Mouse (Mus musculus) kidney, adult 2 months (tissue): Measurements from ENCODE around the gene Pcare. TPM values are rescaled to one million over a fixed set of nuclear protein-coding genes. Genes with fewer than 3 reads are reported as not detected.

ENCODE experiments used
- DNase-seq: peaks from one replicate; pipeline ENCODE4 v3.0.0; 2021
- H3K27ac ChIP-seq: fragments of 200-500 bp; 2 replicates; pipeline ENCODE4 v1.5.1; 2012; ENCODE audit warnings: low read depth, low read length, control low read depth, inconsistent platforms; ENCODE audit not compliant: insufficient read depth
- H3K27me3 ChIP-seq: fragments of 200-500 bp; replicated peaks from 2 replicates; pipeline ENCODE4 v1.6.1; 2012; ENCODE audit warnings: mild to moderate bottlenecking, moderate library complexity, low read length, inconsistent platforms; ENCODE audit not compliant: control insufficient read depth, insufficient read depth
- H3K36me3 ChIP-seq: fragments of 200-500 bp; 2 replicates; pipeline ENCODE4 v1.6.1; 2012; ENCODE audit warnings: mild to moderate bottlenecking, moderate library complexity, low read length, inconsistent platforms; ENCODE audit not compliant: control insufficient read depth, insufficient read depth
- H3K4me1 ChIP-seq: fragments of 200-500 bp; 2 replicates; pipeline ENCODE4 v1.6.1; 2011; ENCODE audit warnings: low read length; ENCODE audit not compliant: control insufficient read depth, insufficient read depth
- H3K4me3 ChIP-seq: fragments of 200-500 bp; 2 replicates; pipeline ENCODE4 v1.5.1; 2011; ENCODE audit warnings: mild to moderate bottlenecking, low read depth, low read length, control low read depth; ENCODE audit not compliant: insufficient read depth
- CTCF ChIP-seq: fragments of 200-500 bp; conservative IDR thresholded peaks from 2 replicates; pipeline ENCODE4 v1.5.1; 2011; ENCODE audit warnings: low read depth, mild to moderate bottlenecking, control low read depth, low read length, moderate library complexity, mixed read lengths; ENCODE audit not compliant: insufficient read depth, insufficient read length
- POLR2A ChIP-seq: fragments of 200-500 bp; IDR thresholded peaks from one replicate; pipeline ENCODE4 v1.6.1; 2011; ENCODE audit warnings: low read depth, low read length, control low read depth
- WGBS: fragments of 180-500 bp; shearing (Covaris S2); methylation state at CpG from one replicate; pipeline ENCODE4 v1.1.7; 2018; 5-methylcytosine and 5-hydroxymethylcytosine counted together
- polyA plus RNA-seq: library from polyadenylated mRNA; depleted of rRNA; stranded (reverse); fragments of >200 nt; gene quantifications from 2 replicates; pipeline ENCODE4 v1.2.3, GENCODE M21; 2012

Gene Pcare
- polyA plus RNA-seq, 1 experiment: not detected

DNA sequence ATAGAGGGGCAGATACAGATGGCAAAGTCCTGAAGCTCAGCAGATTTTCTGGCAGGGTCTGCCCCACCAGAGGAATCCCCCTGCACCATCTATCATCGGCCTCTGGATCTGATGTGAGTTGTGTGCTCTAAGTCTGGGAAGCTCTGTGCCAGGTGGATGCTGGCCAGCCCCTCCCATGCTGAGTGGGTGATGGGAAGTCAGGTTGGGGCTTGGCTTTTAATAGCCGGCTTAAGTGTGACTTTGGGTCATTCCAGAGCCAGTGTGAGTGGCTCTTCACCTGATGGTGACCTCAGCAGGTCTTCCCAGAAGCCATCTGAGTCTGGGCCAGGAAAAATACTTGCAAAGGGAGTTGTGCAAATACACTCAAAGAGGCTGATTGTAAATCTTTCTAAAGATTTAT, 22.0 kb downstream of the Pcare start:
- Histone ChIP-seq H3K36me3 (no peaks in the 10 kb centered on the region), H3K27ac (no peak overlapping the region), H3K27me3 (no peaks in the 10 kb centered on the region), H3K4me1 (no peaks in the 10 kb centered on the region), H3K4me3 (no peak overlapping the region)
- WGBS: 41% methylated on average over 2 of the region's 2 CpGs
- TF ChIP-seq POLR2A: no peak
- no peak for TF ChIP-seq CTCF
- no peak for DNase-seq

DNA sequence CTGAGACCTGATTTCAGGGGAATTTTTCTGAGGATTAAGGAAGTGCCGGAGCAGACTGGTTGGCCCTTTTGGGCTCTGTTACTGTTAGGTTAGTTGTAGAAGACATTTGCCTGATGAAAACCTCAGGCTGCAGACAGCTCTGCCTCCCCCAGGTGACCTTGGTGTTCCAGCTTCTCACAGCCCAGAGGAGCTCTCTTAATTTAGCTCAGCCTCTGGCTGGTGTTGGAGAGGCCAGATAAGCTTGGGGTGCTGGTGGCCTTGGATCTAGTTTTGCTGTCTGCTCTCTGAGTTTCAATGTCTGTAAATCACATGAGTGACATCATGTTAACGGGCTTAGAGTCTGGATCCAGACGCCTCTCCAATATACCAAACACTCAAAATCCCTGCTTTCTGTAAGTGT, 31.7 kb downstream of the Pcare start:
- no peak for DNase-seq
- Histone ChIP-seq H3K27ac (no peak overlapping the region), H3K4me3 (no peak overlapping the region), H3K36me3 (no peaks in the 10 kb centered on the region), H3K4me1 (no peaks in the 10 kb centered on the region), H3K27me3 (no peaks in the 10 kb centered on the region)
- 59% methylated on average over 3 of the region's 3 CpGs for WGBS
- no peak for TF ChIP-seq POLR2A
- TF ChIP-seq CTCF: no peak

DNA sequence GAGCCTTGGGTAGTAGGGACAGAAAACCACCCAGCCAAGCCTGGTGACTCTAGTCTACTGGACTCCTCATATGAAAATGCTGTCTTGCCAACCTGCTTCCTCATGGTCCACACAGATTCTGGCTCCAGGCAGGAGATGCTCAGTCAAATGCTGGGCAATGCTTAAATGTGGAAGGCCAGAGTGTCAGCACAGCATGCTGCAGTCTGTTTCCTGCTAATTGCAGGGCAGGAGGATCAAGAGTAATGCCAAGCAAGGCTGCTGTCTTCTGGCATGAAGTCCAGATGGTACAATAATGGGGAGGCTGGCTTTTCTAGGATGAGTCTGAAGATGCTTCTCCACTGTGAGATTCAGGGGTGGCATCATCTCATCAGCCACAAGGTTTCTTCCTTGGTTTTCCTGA, 32.3 kb downstream of the Pcare start:
- Histone ChIP-seq H3K4me3 (no peak overlapping the region), H3K27ac (no peak overlapping the region), H3K4me1 (no peaks in the 10 kb centered on the region), H3K36me3 (no peaks in the 10 kb centered on the region), H3K27me3 (no peaks in the 10 kb centered on the region)
- no peak for DNase-seq
- TF ChIP-seq POLR2A (no peak), CTCF (no peak)

DNA sequence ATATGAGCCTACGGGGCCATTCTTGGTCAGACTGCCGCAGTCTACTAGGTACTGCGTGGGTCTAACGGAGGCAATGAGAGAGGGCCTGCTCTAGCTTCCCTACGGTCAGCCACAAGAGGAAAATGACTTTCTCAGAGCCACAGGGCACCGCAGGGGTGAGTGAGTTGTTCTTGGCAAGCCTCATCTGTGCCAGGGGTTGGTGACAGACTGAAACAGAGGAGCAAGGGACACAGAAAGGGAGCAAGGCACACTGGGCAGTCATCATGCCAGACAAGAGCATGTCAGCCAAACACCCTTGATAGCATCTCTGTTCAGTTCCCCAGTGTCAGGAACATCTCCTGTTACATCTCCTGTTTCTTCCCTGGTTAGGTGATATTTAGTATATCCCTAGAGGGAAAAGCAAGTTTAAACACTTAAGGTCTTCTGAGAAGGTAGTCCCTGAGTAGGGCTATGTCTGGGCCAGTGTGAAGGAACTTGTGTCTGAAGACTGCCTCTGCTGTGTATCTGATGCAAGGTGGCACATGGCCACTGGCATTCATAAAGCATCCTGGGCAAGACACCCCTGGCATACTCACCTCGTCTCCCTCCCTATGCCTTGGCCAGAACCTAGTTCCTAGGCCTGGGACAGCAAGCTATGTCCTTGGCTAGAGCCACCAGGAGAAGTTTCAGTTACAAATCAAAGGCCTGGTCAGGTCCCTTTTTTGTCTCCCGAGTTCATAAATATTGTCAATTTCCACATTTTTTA, 34.6 kb downstream of the Pcare start:
- no peaks in the 10 kb centered on the region for H3K36me3 ChIP-seq
- H3K4me1 ChIP-seq: no peaks in the 10 kb centered on the region
- H3K27me3 ChIP-seq: no peaks in the 10 kb centered on the region
- no peak overlapping the region for H3K27ac ChIP-seq
- no peak for DNase-seq
- TF ChIP-seq CTCF: no peak
- no peak for TF ChIP-seq POLR2A
- no peak overlapping the region for H3K4me3 ChIP-seq
- 88% methylated on average over 8 of the region's 8 CpGs for WGBS

DNA sequence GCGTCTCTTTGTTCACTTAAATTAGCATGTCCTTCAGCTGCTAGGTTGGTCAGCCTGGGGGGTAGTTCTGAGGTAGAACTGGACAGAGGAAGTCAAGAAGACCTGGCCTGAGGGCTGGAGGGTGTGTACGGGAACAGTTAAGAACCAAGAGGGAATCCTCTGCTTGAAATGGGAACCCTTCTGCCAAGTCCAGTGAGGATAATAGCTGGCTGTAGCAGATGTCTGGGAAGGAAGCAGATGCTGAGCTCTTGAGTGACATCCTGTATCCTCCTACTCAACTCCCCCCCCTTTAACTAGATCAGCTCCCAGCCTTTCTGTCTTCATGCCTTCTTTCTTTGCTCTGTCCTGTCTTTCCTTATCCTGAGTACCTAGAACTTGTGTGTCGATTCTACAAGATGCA, 37.7 kb downstream of the Pcare start:
- H3K36me3 ChIP-seq: no peaks in the 10 kb centered on the region
- TF ChIP-seq CTCF (no peak), POLR2A (no peak)

DNA sequence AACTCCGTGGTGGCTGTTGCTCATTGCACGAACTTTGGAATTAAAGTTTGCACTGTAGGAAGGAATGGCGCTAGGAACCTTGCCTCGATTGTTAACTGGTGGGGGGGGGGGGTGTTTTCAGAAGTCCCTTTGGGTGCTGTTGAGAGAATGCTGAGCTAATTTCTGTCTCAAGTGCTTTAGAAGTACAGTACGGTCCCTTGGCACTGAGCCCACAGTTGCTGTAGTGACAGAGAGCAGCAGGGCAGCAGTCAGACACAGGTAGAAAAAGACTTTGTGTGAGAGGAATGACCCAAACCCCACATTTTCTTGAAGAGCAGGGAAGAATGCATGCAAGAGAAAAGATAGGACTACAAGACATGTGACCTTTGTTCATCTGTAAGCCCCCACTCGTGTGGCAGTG, 40.4 kb downstream of the Pcare start:
- no peak for TF ChIP-seq CTCF
- no peak for TF ChIP-seq POLR2A
- DNase-seq: no peak

More for the DNA sequence above, 37.7 kb downstream of the Pcare start:
- H3K4me3 ChIP-seq: no peak overlapping the region
- no peaks in the 10 kb centered on the region for H3K27me3 ChIP-seq
- WGBS: 69% methylated on average over 3 of the region's 3 CpGs
- DNase-seq: no peak
- H3K4me1 ChIP-seq: no peaks in the 10 kb centered on the region
- H3K27ac ChIP-seq: no peak overlapping the region

DNA sequence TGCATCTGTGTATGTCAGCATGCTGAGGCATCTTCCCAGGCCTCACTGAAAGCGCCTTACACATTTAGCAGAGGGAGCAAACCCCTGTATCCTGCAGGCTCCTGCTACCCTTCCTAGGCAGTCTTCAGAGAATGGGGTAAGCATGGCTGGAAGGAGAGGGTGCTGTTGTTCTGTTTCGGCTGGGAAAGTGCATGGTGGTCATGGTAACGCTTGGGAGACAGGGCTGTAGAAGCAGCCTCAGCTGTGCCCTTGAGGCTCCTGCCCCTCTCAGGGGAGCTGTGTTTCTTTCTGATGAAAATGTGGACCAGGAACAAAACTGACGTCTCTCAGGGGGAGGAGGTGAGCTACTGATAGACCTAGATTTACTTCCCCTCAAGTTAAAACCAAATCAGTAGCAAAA, 45.0 kb downstream of the Pcare start:
- TF ChIP-seq CTCF (no peak), POLR2A (no peak)

More for the DNA sequence above, 40.4 kb downstream of the Pcare start:
- Histone ChIP-seq H3K27me3 (no peaks in the 10 kb centered on the region), H3K27ac (no peak overlapping the region), H3K36me3 (no peaks in the 10 kb centered on the region), H3K4me1 (no peaks in the 10 kb centered on the region), H3K4me3 (no peak overlapping the region)
- WGBS: 73% methylated on average over 6 of the region's 6 CpGs

More for the DNA sequence above, 45.0 kb downstream of the Pcare start:
- Histone ChIP-seq H3K27ac (no peak overlapping the region), H3K27me3 (no peaks in the 10 kb centered on the region), H3K4me3 (no peak overlapping the region), H3K36me3 (no peaks in the 10 kb centered on the region), H3K4me1 (no peaks in the 10 kb centered on the region)
- DNase-seq: no peak
- WGBS: 62% methylated on average over 4 of the region's 4 CpGs
